Mouse (Mus musculus) neural tube, embryonic 13.5 days (tissue): ENCODE measurements around the gene Xiap. TPM values are rescaled to one million over a fixed set of nuclear protein-coding genes. Genes with fewer than 3 reads are reported as not detected.

Experiments used
- ATAC-seq: fragments of 200-750 bp; cut with Nextera tagmentation; 2 replicates; pipeline ENCODE4 v1.8.0; 2017; ENCODE audit warnings: low read depth, mild to moderate bottlenecking, moderate TSS enrichment, moderate library complexity
- H3K27ac ChIP-seq: fragments of 300-500 bp; sonication (generic); replicated peaks from 2 replicates; pipeline ENCODE4 v1.5.1; 2015; ENCODE audit warnings: moderate library complexity, mild to moderate bottlenecking, inconsistent platforms
- H3K27me3 ChIP-seq: fragments of 300-500 bp; sonication (generic); 2 replicates; pipeline ENCODE4 v1.6.1; 2015; ENCODE audit warnings: mild to moderate bottlenecking, inconsistent platforms
- H3K36me3 ChIP-seq: fragments of 300-500 bp; sonication (generic); 2 replicates; pipeline ENCODE4 v1.6.1; 2015; ENCODE audit warnings: mild to moderate bottlenecking, inconsistent platforms
- H3K4me1 ChIP-seq: fragments of 300-500 bp; sonication (generic); replicated peaks from 2 replicates; pipeline ENCODE4 v1.6.1; 2015; ENCODE audit warnings: inconsistent platforms
- H3K4me2 ChIP-seq: fragments of 300-500 bp; sonication (generic); 2 replicates; pipeline ENCODE4 v1.6.1; 2015; ENCODE audit warnings: inconsistent platforms, mild to moderate bottlenecking, moderate library complexity
- H3K4me3 ChIP-seq: fragments of 300-500 bp; sonication (generic); 2 replicates; pipeline ENCODE4 v1.5.1; 2015; ENCODE audit warnings: mild to moderate bottlenecking, inconsistent platforms
- H3K9ac ChIP-seq: fragments of 300-500 bp; sonication (generic); 2 replicates; pipeline ENCODE4 v1.6.1; 2015; ENCODE audit warnings: moderate library complexity, mild to moderate bottlenecking, inconsistent platforms
- H3K9me3 ChIP-seq: fragments of 300-500 bp; sonication (generic); 2 replicates; pipeline ENCODE4 v1.6.1; 2016; ENCODE audit warnings: inconsistent platforms
- WGBS: fragments of 180-500 bp; shearing (Covaris S2); methylation state at CpG from one replicate; pipeline ENCODE4 v1.1.7; 2015; 5-methylcytosine and 5-hydroxymethylcytosine counted together
- polyA plus RNA-seq: library from polyadenylated mRNA; unstranded; fragments of >200 nt; fragmentation: Nextera tagmentation; extraction: Ambion mirVana; gene quantifications from 2 replicates; pipeline ENCODE4 v1.2.1, GENCODE M21; 2015

The Xiap gene
- polyA plus RNA-seq, 1 experiment from 2014 or later = 10.7 TPM

- no peak for ATAC-seq
- 86% methylated on average over 1 of the region's 1 CpGs for WGBS
- H3K4me2 ChIP-seq = no peak overlapping the region
Observed at GRCm38 (mm10) chrX:42110585-42110984, 51.1 kb downstream of the Xiap start.

GRCm38 (mm10) chrX:42119442-42120048, 60.1 kb downstream of the Xiap start:
- no peaks in the 10 kb centered on the region for H3K9me3 ChIP-seq
- no peaks in the 10 kb centered on the region for H3K4me1 ChIP-seq
- no peaks in the 10 kb centered on the region for H3K27me3 ChIP-seq
- H3K4me3 ChIP-seq = no peak overlapping the region
- no peak overlapping the region for H3K27ac ChIP-seq
- no peak overlapping the region for H3K9ac ChIP-seq
- 54% methylated on average over 6 of the region's 6 CpGs for WGBS
- no peaks in the 10 kb centered on the region for H3K36me3 ChIP-seq
- H3K4me2 ChIP-seq = no peak overlapping the region
- ATAC-seq = peak; percentile 59

More at GRCm38 (mm10) chrX:42110585-42110984, 51.1 kb downstream of the Xiap start:
- Histone ChIP-seq H3K4me3 (no peak overlapping the region), H3K27ac (no peak overlapping the region), H3K4me1 (no peaks in the 10 kb centered on the region), H3K27me3 (no peaks in the 10 kb centered on the region), H3K9me3 (no peaks in the 10 kb centered on the region), H3K36me3 (peaks cover 11% of the 10 kb centered on the region), H3K9ac (no peak overlapping the region)

- ATAC-seq = no peak
- WGBS = 75% methylated on average over 5 of the region's 5 CpGs
Observed at GRCm38 (mm10) chrX:42124963-42125697, 65.7 kb downstream of the Xiap start.

GRCm38 (mm10) chrX:42139882-42140281, 80.4 kb downstream of the Xiap start:
- Histone ChIP-seq H3K9ac (no peak overlapping the region), H3K9me3 (no peaks in the 10 kb centered on the region), H3K4me1 (no peaks in the 10 kb centered on the region), H3K4me2 (no peak overlapping the region), H3K36me3 (no peaks in the 10 kb centered on the region), H3K4me3 (no peak overlapping the region), H3K27ac (no peak overlapping the region), H3K27me3 (no peaks in the 10 kb centered on the region)
- WGBS = 67% methylated on average over 9 of the region's 9 CpGs
- no peak for ATAC-seq

More at GRCm38 (mm10) chrX:42124963-42125697, 65.7 kb downstream of the Xiap start:
- H3K27me3 ChIP-seq = no peaks in the 10 kb centered on the region
- no peak overlapping the region for H3K4me2 ChIP-seq
- no peak overlapping the region for H3K27ac ChIP-seq
- H3K9ac ChIP-seq = no peak overlapping the region
- no peaks in the 10 kb centered on the region for H3K36me3 ChIP-seq
- no peaks in the 10 kb centered on the region for H3K4me1 ChIP-seq
- H3K9me3 ChIP-seq = no peaks in the 10 kb centered on the region
- H3K4me3 ChIP-seq = no peak overlapping the region

GRCm38 (mm10) chrX:42142620-42143019, 83.1 kb downstream of the Xiap start:
- Histone ChIP-seq H3K4me2 (no peak overlapping the region), H3K9ac (no peak overlapping the region), H3K4me3 (no peak overlapping the region), H3K4me1 (no peaks in the 10 kb centered on the region), H3K9me3 (no peaks in the 10 kb centered on the region), H3K27ac (no peak overlapping the region), H3K27me3 (no peaks in the 10 kb centered on the region), H3K36me3 (no peaks in the 10 kb centered on the region)
- no peak for ATAC-seq
- WGBS = 88% methylated on average over 3 of the region's 3 CpGs

- ATAC-seq = no peak
- H3K4me1 ChIP-seq = no peaks in the 10 kb centered on the region; the same call in 1 of the 2 replicates
- H3K9me3 ChIP-seq = no peaks in the 10 kb centered on the region
- H3K9ac ChIP-seq = no peak overlapping the region
- WGBS = 88% methylated on average over 4 of the region's 4 CpGs
- no peak overlapping the region for H3K4me3 ChIP-seq
- no peaks in the 10 kb centered on the region for H3K36me3 ChIP-seq
- no peak overlapping the region for H3K27ac ChIP-seq
- H3K4me2 ChIP-seq = no peak overlapping the region
- no peaks in the 10 kb centered on the region for H3K27me3 ChIP-seq
Observed at GRCm38 (mm10) chrX:42143991-42144390, 84.5 kb downstream of the Xiap start.

- H3K27me3 ChIP-seq = no peaks in the 10 kb centered on the region
- no peaks in the 10 kb centered on the region for H3K9me3 ChIP-seq
- H3K9ac ChIP-seq = no peak overlapping the region
- ATAC-seq = no peak
- no peaks in the 10 kb centered on the region for H3K36me3 ChIP-seq
- H3K4me3 ChIP-seq = no peak overlapping the region; the same call in 1 of the 2 replicates
- H3K27ac ChIP-seq = 0 out of 2 replicates have a peak overlapping the region, but pooled peaks have one; percentile 87
- WGBS = 52% methylated on average over 5 of the region's 5 CpGs
- H3K4me2 ChIP-seq = peak overlapping the region; percentile 48
- H3K4me1 ChIP-seq = peaks cover 4% of the 10 kb centered on the region; the same call in 1 of the 2 replicates
Observed at GRCm38 (mm10) chrX:42148016-42148451, 88.6 kb downstream of the Xiap start.

- Histone ChIP-seq H3K4me1 (peaks cover 8% of the 10 kb centered on the region; the same call in 1 of the 2 replicates), H3K4me2 (peak within 1 kb of the TSS; percentile 54), H3K36me3 (no peaks in the 10 kb centered on the region), H3K9ac (peak within 1 kb of the TSS; percentile 94), H3K27me3 (no peaks in the 10 kb centered on the region), H3K9me3 (no peaks in the 10 kb centered on the region), H3K27ac (peak within 1 kb of the TSS; percentile 99), H3K4me3 (peak within 1 kb of the TSS; percentile 59)
- peak; percentile 74 for ATAC-seq
- WGBS = 18% methylated on average over 56 of the region's 76 CpGs
Observed at GRCm38 (mm10) chrX:42148788-42149556, 89.5 kb downstream of the Xiap start, which contains the start of gene Stag2. Gene Stag2, plus strand, starts transcription at chrX:42149317.

- no peaks in the 10 kb centered on the region for H3K27me3 ChIP-seq
- no peaks in the 10 kb centered on the region for H3K9me3 ChIP-seq
- peak overlapping the region; percentile 94 for H3K9ac ChIP-seq
- H3K4me3 ChIP-seq = peak overlapping the region; percentile 59
- WGBS = 35% methylated on average over 47 of the region's 71 CpGs
- no peaks in the 10 kb centered on the region for H3K36me3 ChIP-seq
- H3K4me2 ChIP-seq = peak overlapping the region; percentile 54
- H3K27ac ChIP-seq = peak overlapping the region; percentile 99
- H3K4me1 ChIP-seq = peaks cover 8% of the 10 kb centered on the region; the same call in 1 of the 2 replicates
- peak; percentile 71 for ATAC-seq
Observed at GRCm38 (mm10) chrX:42149557-42150345, 90.3 kb downstream of the Xiap start.

- Histone ChIP-seq H3K9ac (peak overlapping the region; percentile 94), H3K9me3 (no peaks in the 10 kb centered on the region), H3K4me2 (peak overlapping the region; percentile 58), H3K27ac (peak overlapping the region; percentile 99), H3K36me3 (no peaks in the 10 kb centered on the region), H3K4me1 (peaks cover 8% of the 10 kb centered on the region; the same call in 1 of the 2 replicates), H3K27me3 (no peaks in the 10 kb centered on the region), H3K4me3 (peak overlapping the region; percentile 59)
- 16% methylated on average over 27 of the region's 40 CpGs for WGBS
- ATAC-seq = peak; percentile 90
Observed at GRCm38 (mm10) chrX:42150346-42151023, 91.0 kb downstream of the Xiap start.
